In the genomic region with DNA sequence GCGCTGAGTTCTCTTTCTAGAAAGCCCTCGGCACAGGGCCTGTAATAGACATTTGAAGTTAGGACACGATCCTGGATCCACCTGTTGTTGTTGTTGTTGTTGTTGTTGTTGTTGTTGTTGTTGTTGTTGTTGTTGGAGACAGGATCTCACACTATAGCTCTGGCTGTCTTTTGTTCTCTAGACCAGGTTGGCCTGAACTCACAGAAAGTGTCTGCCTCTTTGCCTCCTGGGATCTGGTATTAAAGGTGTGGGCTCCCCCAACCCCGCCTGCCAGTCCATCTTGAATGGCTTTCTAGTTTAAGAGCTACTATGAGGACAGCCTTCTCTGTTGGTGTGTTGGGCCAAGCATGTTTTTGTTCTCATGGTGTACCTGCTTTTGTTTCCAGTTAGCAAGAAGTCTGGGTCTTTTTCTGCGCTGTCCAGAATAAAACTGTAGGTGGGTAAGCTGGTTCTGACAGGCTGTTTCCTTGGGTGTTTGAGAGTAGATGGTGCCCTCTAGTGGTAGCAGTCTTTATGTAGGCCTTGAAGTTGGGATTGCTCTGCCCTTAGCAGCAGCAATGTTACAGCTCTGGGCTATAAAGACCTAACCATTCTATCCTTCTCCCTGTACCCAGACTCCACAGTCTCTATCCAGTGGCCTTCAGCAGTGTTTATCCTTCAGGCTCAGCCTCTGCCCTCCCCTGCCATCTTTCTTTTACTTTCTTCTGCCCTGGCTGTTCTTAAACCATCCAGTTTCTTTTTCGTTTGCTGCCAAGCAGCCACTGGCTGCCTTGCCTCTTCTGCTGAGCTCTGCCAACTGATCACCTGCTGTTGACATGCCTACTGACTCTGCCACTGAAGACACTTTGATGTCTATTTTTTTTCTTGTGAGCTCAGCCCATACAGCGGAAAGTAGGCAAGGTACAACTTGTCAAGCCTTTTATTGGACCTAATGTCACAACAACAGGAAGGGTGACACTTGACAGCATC, we compare ENCODE assay signal across 9 mouse cellular contexts.
DNase-seq lines count a peak whose midpoint lies in the region; ATAC-seq and TF ChIP-seq lines count a peak whose summit lies in the region.
"Had no signal": no experiment of that assay in that cellular context is flagged by ENCODE, and none has a peak within 500 bp of the region (broad histone marks: within the 10 kb centered on the region; RNA-seq: fewer than 3 reads in every experiment).

No protein-coding gene starts in this region.

- H3K27ac ChIP-seq in heart, embryonic 10.5 days: no peak overlapping the region
- H3K27ac ChIP-seq in small intestine, adult 2 months (ENCODE audit: insufficient read depth, low read depth, low read length): no peak overlapping the region

- TF ChIP-seq POLR2A in small intestine, adult 2 months (IDR thresholded peaks at IDR 0.05; ENCODE audit: low read depth, low read length): no peak

- H3K9me3 ChIP-seq in heart, embryonic 10.5 days: no peaks in the 10 kb centered on the region
- H3K9me3 ChIP-seq: megakaryocyte, embryonic 14.5 days had no signal

- ATAC-seq in megakaryocyte progenitor cell, adult 5-6 weeks (replicated peaks; ENCODE audit: poor library complexity): peak; percentile 90

- 88% methylated on average over 7 of the region's 7 CpGs for WGBS in heart, embryonic 10.5 days
- 86% methylated on average over 7 of the region's 7 CpGs for WGBS in small intestine, adult 2 months

- H3K4me1 ChIP-seq in heart, embryonic 10.5 days: no peaks in the 10 kb centered on the region; the same call in 1 of the 2 replicates
- H3K4me1 ChIP-seq in small intestine, adult 2 months (ENCODE audit: control insufficient read depth, insufficient read depth, insufficient read length, low read length): no peaks in the 10 kb centered on the region

- peak; percentile 94 for DNase-seq in heart, adult 11 months
- DNase-seq in heart, embryonic 10.5 days (ENCODE audit: low spot score): no peak
- peak; percentile 83 for DNase-seq in adipocyte (ENCODE audit: low spot score)
- DNase-seq in embryo, embryonic 10 days (ENCODE audit: low spot score): peak; percentile 81
- DNase-seq in heart, postnatal 4 days: peak; percentile 66
- peak; percentile 95 for DNase-seq in layer of hippocampus, adult 9-10 months (ENCODE audit: low spot score)

- no peaks in the 10 kb centered on the region for H3K27me3 ChIP-seq in heart, embryonic 10.5 days (ENCODE audit: insufficient read depth, poor library complexity, severe bottlenecking)
- H3K27me3 ChIP-seq in small intestine, adult 2 months (ENCODE audit: control insufficient read depth, insufficient read depth, low read length): no peaks in the 10 kb centered on the region
- H3K27me3 ChIP-seq: megakaryocyte, embryonic 14.5 days had no signal

- H3K4me3 ChIP-seq in heart, embryonic 10.5 days: no peak overlapping the region
- H3K4me3 ChIP-seq in small intestine, adult 2 months (ENCODE audit: low read depth, low read length): no peak overlapping the region
- H3K4me3 ChIP-seq: megakaryocyte, embryonic 14.5 days had no signal

- TF ChIP-seq CTCF in small intestine, adult 2 months (IDR thresholded peaks at IDR 0.05; ENCODE audit: extremely low read depth, insufficient read length, insufficient replicate concordance, low read depth, low read length): peak; percentile 41; the same call in 1 of the 2 replicates

- peaks cover 78% of the 10 kb centered on the region for H3K36me3 ChIP-seq in heart, embryonic 10.5 days
- peaks cover 48% of the 10 kb centered on the region for H3K36me3 ChIP-seq in small intestine, adult 2 months (ENCODE audit: control insufficient read depth, insufficient read depth, low read length)
